Mouse (Mus musculus) CD4-positive, CD25-positive, alpha-beta regulatory T cell, adult 2 months (primary cell): ENCODE results near the gene Gypa.

Source experiments
- DNase-seq: peaks from one replicate; pipeline ENCODE4 v3.0.0-alpha.2; 2012; ENCODE audit warnings: low read depth, low spot score

Gene Gypa

GRCm38 (mm10) chr8:80493523-80494345, at the start of gene Gypa:
TSS of gene Gypa (plus strand) at chr8:80493781.
- DNase-seq: no peak

- DNase-seq: no peak
Measured at GRCm38 (mm10) chr8:80444534-80445072, 49.0 kb upstream of the Gypa start.

- no peak for DNase-seq
Measured at GRCm38 (mm10) chr8:80447217-80447616, 46.4 kb upstream of the Gypa start.

GRCm38 (mm10) chr8:80451938-80452690, 41.5 kb upstream of the Gypa start:
- no peak for DNase-seq

- DNase-seq: no peak
Measured at GRCm38 (mm10) chr8:80463450-80463917, 30.1 kb upstream of the Gypa start.

GRCm38 (mm10) chr8:80474971-80475370, 18.6 kb upstream of the Gypa start:
- no peak for DNase-seq

DNA sequence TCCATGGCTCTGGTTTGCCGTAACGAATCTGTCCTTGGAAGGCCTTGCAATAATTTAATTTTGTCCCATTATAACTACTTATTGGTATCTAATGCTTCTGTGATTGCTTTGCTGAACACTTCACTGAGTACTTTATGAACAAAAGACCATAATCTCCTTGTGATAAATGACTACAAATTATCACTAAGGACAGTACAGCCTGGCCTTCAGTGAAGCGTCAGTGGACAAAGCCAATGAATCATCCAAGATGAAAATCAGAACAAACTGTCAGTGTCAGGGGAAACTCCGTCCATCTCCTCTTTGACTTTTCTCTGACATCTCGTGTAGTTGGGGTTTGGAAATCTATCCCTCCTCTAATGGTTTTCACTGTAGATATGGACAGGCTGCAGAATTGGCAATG, 15.4 kb upstream of the Gypa start:
- DNase-seq: no peak

DNA sequence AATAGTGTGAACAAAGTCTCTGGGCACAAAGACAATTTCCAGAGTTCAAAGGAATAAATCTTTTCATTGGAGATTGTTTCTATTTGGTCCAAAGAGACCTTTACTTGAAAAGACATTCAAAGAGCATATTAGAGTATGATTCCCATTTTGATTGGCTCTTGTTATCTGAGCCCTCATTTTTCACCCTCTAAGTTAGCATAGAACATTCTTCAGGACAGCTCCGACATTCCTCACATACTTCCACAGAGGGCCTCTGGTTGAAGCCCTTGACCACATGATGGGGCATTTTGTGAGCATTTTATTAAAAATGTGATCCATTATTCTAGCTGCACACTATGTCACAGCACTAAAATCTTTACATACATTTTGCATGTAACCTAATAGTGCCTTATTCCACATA, 14.5 kb upstream of the Gypa start:
- no peak for DNase-seq

DNA sequence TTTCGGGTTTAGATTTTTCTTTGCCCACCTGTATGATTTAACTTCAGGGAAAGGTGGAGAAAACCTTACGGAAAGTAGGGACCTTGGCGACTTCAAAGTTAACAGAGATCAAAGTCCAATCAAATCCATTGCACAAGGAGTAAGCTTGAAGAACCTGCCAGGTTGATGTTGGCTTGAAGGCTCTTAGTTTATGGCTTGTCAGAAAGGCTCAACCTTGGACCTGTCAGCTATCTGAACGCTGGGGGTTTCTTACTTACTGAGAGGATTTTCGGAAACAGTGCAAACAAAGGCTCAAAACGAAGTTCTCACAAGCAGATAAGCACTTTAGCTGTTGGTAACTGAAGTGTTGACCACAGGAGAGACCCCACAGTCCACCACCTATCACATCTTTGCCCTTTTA, 11.4 kb upstream of the Gypa start:
- no peak for DNase-seq

- DNase-seq: peak; percentile 27
Measured at GRCm38 (mm10) chr8:80482822-80483774, 10.5 kb upstream of the Gypa start.

GRCm38 (mm10) chr8:80491562-80491961, 2.0 kb upstream of the Gypa start:
- no peak for DNase-seq

GRCm38 (mm10) chr8:80492987-80493441, 567 bp upstream of the Gypa start:
- peak; percentile 79 for DNase-seq

GRCm38 (mm10) chr8:80494346-80494660, 722 bp downstream of the Gypa start:
- DNase-seq: no peak

DNA sequence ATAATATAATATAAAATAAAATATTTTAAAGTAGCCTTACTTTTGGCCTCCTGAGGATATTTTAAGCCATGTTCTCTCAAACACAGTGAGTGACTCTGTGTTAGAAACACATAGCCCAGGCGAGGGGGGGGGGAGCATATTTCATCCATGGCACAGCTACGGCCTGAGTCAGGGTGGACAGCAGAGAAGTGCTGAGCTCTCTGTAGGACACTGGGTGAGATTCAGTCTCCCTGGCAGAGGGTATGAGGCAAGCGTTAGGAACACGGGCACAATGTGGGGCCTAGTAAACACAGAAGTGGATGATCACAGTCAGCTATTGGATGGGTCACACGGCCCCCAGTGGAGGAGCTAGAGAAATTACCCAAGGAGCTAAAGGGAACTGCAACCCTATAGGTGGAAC, 1.2 kb downstream of the Gypa start:
- DNase-seq: no peak

DNA sequence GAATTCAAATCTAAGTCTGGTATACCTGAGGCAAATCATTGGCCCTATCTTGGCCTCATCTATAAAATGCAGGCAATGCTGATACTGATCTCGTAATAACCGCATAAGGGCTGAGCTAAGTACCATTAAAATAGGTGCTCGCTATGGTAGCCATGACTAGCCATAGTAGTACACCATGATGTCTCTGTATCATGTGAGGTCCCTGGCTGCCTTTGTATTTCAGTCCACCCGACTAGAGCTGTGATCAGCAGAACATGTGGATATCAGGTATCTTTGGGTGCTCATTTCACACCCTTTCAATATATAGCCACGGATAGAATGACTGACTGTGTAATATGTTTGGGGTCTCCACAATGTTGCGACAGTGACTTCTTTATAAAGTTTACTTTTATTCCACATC, 1.9 kb downstream of the Gypa start:
- no peak for DNase-seq

DNA sequence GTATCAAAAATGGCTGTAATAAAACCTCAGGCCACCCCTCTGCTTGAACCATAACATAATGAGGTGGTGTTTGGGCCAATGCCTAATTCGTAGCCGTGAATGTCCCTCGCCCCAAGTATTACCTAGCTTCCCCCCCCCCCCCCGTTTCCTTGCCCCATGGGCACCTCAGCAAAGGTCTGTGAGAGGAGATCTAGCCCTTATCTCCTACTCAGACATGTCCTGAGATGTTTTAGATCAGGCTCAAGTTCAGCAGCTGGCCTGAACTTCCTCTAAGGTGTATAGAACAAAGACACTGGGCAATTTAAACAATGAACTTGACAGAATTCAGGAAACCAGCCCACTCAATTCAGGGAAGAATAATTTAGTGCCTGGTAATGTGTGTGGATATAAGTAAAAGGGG, 3.7 kb downstream of the Gypa start:
- no peak for DNase-seq

- no peak for DNase-seq
Measured at GRCm38 (mm10) chr8:80500244-80500643, 6.7 kb downstream of the Gypa start.

DNA sequence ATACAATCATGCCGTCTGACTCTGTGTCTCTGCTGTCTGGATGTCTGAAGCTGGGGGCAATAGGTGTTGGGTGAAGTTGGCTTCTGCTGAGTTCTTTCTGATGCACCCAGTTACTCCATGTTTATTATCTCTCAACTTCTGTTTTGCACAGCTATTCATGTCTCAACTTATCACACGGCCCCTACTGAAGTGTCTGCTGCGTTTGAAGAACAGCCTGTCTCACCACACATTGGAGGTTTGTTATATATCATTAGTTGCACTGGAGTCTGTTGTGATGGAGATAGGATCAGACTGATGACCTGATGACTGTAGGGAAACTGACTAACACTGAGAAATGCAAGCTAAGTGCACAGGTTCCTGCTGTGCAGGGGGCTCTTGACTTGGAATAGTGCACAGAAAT, 7.2 kb downstream of the Gypa start:
- DNase-seq: no peak

- no peak for DNase-seq
Measured at GRCm38 (mm10) chr8:80501283-80501682, 7.7 kb downstream of the Gypa start.

GRCm38 (mm10) chr8:80526382-80527355, 33.1 kb downstream of the Gypa start:
- no peak for DNase-seq
